Mouse (Mus musculus) skeletal muscle tissue, adult 2 months (tissue): ENCODE measurements around the gene Ice1.

ENCODE experiments used
- DNase-seq: peaks from one replicate; pipeline ENCODE4 v3.0.0-alpha.2; 2012; ENCODE audit warnings: low read depth, low spot score

Gene Ice1

GRCm38 (mm10) chr13:70574216-70574615 lies 63.2 kb downstream of the Ice1 start:
- DNase-seq: no peak

DNA sequence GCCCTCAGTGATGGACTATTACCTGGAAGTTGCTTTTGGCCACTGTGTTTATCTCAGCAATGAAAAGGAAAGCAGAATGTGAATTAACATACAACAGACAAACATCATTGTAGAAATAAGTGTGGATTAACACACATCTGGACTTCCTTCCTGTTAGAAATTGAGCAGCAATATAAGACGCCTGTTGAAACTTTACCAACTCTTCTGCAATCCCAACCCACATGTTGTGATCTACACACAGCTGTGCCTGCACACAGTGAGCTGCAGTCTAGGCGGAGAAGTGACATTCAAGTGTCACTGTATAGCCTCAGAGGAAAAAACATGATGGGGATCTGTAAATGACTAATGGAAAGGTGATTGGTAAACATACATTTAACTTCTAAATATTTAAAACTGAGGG lies 69.5 kb downstream of the Ice1 start:
- DNase-seq: no peak

- DNase-seq: no peak
Measured at GRCm38 (mm10) chr13:70553456-70553855, 84.0 kb downstream of the Ice1 start.

DNA sequence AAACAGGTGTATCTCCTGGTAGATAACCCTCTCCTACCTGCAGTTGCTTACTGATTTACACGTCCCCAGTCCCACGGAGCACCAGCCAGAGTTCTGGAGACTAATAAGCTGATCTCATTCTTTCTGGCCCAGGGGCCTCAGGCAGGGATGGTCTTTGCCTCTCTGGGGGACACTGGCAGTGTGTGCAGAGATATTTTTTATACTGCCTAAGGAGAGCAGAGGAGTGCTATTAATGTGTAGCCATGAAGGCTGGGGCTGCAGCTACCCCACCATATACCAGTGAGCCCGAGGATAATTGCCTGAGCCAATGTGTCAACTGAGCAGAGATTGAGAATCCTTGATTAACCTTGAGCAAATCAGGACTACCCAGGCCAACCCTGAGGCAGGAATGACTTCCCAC lies 90.0 kb downstream of the Ice1 start:
- DNase-seq: no peak

- no peak for DNase-seq
Measured at GRCm38 (mm10) chr13:70545261-70545660, 92.2 kb downstream of the Ice1 start.

DNA sequence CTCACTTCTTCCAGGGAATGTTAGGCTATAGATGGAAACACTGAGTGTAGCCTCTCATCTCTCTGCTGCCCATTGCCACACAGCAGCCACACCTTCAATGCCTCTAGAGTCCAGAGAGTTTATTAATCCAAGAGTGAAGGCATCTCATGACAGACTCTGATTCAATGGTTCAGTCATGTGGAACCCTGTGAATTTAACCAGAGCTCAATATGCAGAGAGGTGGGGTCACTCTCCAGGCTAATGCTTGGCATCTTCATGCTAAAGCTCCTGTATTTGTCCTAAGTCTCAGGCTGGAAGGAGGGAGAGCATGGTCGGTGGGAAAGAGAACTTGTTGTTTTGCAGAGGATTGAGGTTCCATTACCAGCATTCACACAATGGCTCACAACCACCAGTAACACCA lies 97.6 kb downstream of the Ice1 start:
- no peak for DNase-seq

GRCm38 (mm10) chr13:70533412-70533811 lies 104.0 kb downstream of the Ice1 start:
- no peak for DNase-seq

DNA sequence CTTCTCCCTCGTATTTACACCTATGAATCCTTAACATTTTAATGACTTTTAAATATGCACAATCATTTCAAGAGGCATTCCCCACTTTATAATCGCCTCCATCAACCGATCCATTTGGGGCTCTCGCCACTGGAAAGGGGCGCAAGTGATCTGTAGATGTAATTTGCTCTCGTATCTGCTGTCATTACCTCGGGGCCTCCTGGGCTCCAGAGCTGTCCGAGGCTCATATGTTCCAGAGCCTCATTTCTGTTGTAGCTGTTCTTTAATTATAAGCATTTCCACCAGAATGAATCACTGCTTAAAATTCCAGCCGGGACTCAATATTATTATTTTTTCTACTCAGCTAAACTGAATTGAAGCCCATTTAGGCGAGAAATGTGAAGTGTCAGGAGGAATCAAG lies 104.7 kb downstream of the Ice1 start:
- no peak for DNase-seq

DNA sequence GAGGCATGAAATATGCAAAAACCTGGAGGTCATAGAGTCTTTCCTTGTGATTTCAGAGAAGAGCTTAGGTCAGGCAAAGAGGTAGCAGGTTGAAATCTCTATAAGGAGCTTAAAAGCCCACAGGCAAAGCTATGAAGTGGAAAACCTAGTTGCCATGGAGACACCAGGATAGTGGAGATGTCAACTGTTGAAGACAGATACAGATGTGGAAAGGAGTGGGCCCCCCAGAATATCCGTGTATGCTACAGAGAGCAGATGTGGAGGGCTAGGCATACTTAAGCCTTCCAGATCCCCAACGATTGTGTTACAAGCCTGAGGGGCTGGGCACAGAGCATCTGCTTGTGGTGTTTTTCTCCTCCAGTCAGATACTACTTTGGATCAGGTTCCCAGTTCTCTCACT lies 119.8 kb downstream of the Ice1 start:
- no peak for DNase-seq

- DNase-seq: no peak
Measured at GRCm38 (mm10) chr13:70515004-70515403, 122.4 kb downstream of the Ice1 start.

GRCm38 (mm10) chr13:70510199-70510598 lies 127.2 kb downstream of the Ice1 start:
- no peak for DNase-seq

DNA sequence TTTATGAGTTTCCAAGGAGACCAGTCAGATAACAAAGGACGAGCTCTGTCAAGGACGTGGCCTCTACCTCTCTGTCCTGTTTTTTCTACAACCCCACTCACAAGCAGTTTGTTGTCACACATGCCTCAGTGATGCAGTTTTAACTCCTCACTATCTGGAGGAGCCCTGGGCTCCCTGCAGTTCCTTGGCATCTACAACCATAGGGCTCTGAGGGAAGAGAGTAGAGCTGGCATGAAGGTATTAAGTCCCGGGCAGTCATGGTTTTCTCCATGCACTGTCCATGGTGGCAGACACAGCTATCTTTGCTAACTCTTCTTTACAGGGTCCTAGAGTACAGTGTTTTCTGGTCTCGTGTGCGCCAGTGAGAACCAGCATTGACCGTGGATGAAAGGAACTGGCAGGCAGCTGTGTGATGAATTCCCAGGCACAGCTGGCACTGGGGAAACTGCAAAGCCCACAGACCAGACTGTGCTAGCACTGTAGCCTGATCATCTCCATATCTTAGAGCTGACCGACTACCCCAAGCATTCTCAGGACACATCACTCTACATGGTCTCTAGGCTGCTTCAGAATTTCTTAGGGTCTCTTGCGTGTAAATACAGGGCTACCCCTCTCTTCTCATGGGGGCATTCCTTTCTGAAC lies 127.9 kb downstream of the Ice1 start:
- DNase-seq: no peak

GRCm38 (mm10) chr13:70508708-70509374 lies 128.6 kb downstream of the Ice1 start:
- no peak for DNase-seq
